Mouse (Mus musculus) macrophage (primary cell): ENCODE results near the gene Esrrg. TPM values are rescaled to one million over a fixed set of nuclear protein-coding genes. Genes with fewer than 3 reads are reported as not detected.

Experiments
- H3K27ac ChIP-seq: fragments of 350-480 bp; formaldehyde crosslinking; 2 replicates; pipeline ENCODE4 v1.9.0; 2021
- H3K36me3 ChIP-seq: fragments of 350-480 bp; formaldehyde crosslinking; 2 replicates; pipeline ENCODE4 v1.9.0; 2021; ENCODE audit errors: inconsistent target
- H3K4me3 ChIP-seq: fragments of 350-480 bp; formaldehyde crosslinking; 2 replicates; pipeline ENCODE4 v1.9.0; 2021; ENCODE audit errors: inconsistent target
- H3K79me2 ChIP-seq: fragments of 350-480 bp; formaldehyde crosslinking; 2 replicates; pipeline ENCODE4 v1.9.0; 2021; ENCODE audit errors: inconsistent target
- whole genome bisulfite sequencing: methylation state at CpG from one replicate; pipeline ENCODE4 v1.1.7; 2026; ENCODE audit warnings: inconsistent platforms; ENCODE audit not compliant: missing documents; 5-methylcytosine and 5-hydroxymethylcytosine counted together
- polyA plus RNA-seq: library from polyadenylated mRNA; stranded (reverse); fragments of 250-400 nt; gene quantifications from 3 replicates; pipeline ENCODE4 v1.2.4, GENCODE M21; 2018; ENCODE audit warnings: inconsistent platforms

Gene Esrrg
- polyA plus RNA-seq, 1 experiment from 2014 or later, result not detected

- Histone ChIP-seq H3K36me3 (no peaks in the 10 kb centered on the region), H3K4me3 (no peak overlapping the region), H3K79me2 (no peaks in the 10 kb centered on the region), H3K27ac (no peak overlapping the region)
- WGBS, result 39% methylated on average over 5 of the region's 5 CpGs
These were observed 3.3 kb downstream of the Esrrg start for GRCm38 (mm10) chr1:187611925-187612324.

DNA sequence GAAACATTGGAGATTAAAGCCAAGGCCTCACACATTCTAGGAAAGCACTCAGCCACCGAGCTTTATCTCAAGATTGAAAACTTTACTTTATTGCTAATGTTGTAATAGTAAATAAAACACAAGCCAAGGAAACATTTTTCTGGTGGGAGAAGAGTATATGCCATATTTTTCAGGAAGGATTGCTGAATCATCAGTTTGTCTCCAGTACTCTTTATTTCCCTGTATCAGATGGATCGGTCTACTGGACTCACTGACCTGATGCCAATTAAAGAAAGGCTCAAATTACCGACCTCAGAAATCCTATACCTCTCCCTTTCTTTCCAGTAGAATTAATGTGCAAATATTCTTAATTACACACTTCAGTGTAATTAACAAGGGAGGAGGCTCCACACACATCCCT, 4.7 kb downstream of the Esrrg start:
- WGBS, result 86% methylated on average over 3 of the region's 3 CpGs
- Histone ChIP-seq H3K36me3 (no peaks in the 10 kb centered on the region), H3K27ac (no peak overlapping the region), H3K79me2 (no peaks in the 10 kb centered on the region), H3K4me3 (no peak overlapping the region)

GRCm38 (mm10) chr1:187623981-187624380, 15.4 kb downstream of the Esrrg start:
- Histone ChIP-seq H3K79me2 (no peaks in the 10 kb centered on the region), H3K27ac (no peak overlapping the region), H3K4me3 (no peak overlapping the region), H3K36me3 (no peaks in the 10 kb centered on the region)
- WGBS, result 74% methylated on average over 3 of the region's 3 CpGs

DNA sequence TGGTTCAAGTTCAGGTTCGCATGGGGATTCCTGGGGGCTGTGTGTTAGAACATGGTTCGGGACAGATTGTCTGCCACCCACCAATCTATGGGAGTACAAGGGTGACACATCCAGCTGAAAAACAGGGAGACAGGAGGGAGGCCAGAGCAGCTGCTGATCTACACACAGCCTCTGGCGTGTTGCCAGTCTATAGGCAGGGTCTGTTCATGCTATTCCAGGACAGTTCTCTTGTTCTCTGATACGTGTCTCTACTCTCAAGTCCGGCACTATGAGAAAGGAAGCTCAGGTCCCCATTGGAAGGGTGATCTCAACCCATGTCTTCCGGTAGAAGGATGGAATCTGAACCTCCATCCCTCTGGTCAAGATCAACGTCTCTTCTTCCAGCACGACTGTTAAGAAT, 21.8 kb downstream of the Esrrg start:
- Histone ChIP-seq H3K36me3 (no peaks in the 10 kb centered on the region), H3K79me2 (no peaks in the 10 kb centered on the region), H3K4me3 (no peak overlapping the region), H3K27ac (no peak overlapping the region)
- 89% methylated on average over 8 of the region's 8 CpGs for WGBS

DNA sequence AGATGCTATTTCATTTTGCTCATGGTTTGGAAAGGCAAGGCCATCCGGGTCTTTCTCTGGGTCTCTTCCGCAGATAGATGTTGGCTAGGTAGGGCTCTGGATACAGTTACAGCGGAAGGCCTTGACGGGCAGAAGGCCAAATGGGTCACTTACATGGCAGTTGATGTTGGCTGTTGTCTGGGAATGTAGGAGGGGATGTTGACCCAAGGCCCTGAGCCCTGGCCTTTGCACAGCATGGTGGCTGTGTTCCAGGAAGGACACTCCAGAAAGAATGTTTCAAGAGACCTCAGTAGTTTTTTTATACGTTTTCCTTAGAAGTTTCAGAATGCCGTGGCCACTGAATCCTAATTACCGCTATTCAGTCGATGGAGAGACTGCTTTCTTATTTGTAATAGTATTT, 22.9 kb downstream of the Esrrg start:
- no peak overlapping the region for H3K27ac ChIP-seq
- 96% methylated on average over 8 of the region's 8 CpGs for WGBS
- H3K36me3 ChIP-seq, result no peaks in the 10 kb centered on the region

DNA sequence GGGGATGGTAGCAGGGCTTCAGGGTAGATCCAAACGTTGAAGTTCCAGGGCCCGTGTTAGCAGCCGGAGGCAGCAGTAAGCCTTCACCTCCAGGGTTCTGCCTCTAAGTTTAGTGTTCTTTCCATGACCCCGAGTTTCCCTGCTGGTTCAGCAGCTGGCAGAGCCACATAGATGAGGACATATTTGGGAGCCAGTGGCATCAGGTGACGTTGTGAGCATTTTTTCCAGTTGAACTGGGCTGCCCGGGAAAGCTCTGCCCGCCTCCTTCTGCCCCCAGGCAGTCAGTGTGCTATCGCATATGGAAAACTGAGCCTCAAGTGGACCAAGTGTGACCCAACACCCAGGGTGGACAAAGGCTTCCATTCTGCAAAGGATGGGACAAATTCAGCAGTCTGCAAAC, 36.7 kb downstream of the Esrrg start:
- H3K4me3 ChIP-seq, result no peak overlapping the region
- no peaks in the 10 kb centered on the region for H3K79me2 ChIP-seq
- no peak overlapping the region for H3K27ac ChIP-seq
- no peaks in the 10 kb centered on the region for H3K36me3 ChIP-seq
- 93% methylated on average over 8 of the region's 8 CpGs for WGBS

More for the DNA sequence above, 22.9 kb downstream of the Esrrg start:
- Histone ChIP-seq H3K4me3 (no peak overlapping the region), H3K79me2 (no peaks in the 10 kb centered on the region)

- Histone ChIP-seq H3K27ac (no peak overlapping the region), H3K36me3 (no peaks in the 10 kb centered on the region), H3K4me3 (no peak overlapping the region), H3K79me2 (no peaks in the 10 kb centered on the region)
- WGBS, result 85% methylated on average over 8 of the region's 8 CpGs
These were observed 40.0 kb downstream of the Esrrg start for GRCm38 (mm10) chr1:187648551-187648950.

DNA sequence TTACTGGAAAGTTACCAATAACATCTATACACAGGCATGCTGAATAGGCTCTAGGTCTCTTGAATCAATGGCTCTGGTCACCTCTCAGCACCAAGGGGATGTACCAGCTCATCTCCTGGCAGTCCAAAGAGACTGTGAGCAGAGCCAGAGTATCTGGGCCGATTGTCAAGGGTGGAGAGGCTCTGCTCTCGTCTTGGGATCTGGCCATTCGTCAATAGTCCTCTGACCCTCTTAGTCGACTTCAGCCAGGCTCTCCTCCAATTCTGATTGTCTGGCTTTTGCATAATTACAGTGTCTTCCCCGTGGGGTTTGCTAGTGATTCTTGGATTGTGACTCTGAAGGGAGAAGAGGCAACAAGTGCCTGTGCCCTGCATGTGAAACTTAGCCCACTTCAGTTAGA, 41.3 kb downstream of the Esrrg start:
- 68% methylated on average over 5 of the region's 5 CpGs for WGBS
- Histone ChIP-seq H3K79me2 (no peaks in the 10 kb centered on the region), H3K27ac (no peak overlapping the region), H3K4me3 (no peak overlapping the region), H3K36me3 (no peaks in the 10 kb centered on the region)

GRCm38 (mm10) chr1:187650786-187651687, 42.4 kb downstream of the Esrrg start:
- Histone ChIP-seq H3K79me2 (no peaks in the 10 kb centered on the region), H3K36me3 (no peaks in the 10 kb centered on the region), H3K4me3 (no peak overlapping the region), H3K27ac (no peak overlapping the region)
- WGBS, result 13% methylated on average over 18 of the region's 24 CpGs

- 2% methylated on average over 44 of the region's 47 CpGs for WGBS
These were observed 43.2 kb downstream of the Esrrg start for GRCm38 (mm10) chr1:187651688-187652241.

DNA sequence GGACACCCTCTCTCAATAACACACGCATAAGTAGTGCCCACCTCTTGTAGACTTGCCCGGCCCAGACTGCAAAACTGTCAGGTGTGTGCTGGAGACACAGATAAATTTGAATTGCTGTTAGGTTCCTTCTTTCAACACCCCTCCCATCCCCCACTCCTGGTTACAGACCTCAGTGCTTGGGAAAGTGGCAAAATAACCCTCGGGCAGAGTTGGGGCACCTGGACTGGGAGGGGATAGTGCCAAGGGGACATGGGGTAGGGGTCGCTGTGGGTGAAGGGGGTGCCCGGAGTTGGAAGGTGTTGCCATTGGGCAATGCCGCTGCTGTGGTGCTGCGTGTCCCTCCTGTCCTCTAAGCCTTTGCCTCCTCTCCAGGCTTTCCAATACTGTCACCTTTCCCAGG, 43.9 kb downstream of the Esrrg start:
- 18% methylated on average over 7 of the region's 7 CpGs for WGBS
- Histone ChIP-seq H3K79me2 (no peaks in the 10 kb centered on the region), H3K36me3 (no peaks in the 10 kb centered on the region), H3K4me3 (no peak overlapping the region), H3K27ac (no peak overlapping the region)

More at GRCm38 (mm10) chr1:187651688-187652241, 43.2 kb downstream of the Esrrg start:
- Histone ChIP-seq H3K79me2 (no peaks in the 10 kb centered on the region), H3K36me3 (no peaks in the 10 kb centered on the region), H3K27ac (no peak overlapping the region), H3K4me3 (no peak overlapping the region)

DNA sequence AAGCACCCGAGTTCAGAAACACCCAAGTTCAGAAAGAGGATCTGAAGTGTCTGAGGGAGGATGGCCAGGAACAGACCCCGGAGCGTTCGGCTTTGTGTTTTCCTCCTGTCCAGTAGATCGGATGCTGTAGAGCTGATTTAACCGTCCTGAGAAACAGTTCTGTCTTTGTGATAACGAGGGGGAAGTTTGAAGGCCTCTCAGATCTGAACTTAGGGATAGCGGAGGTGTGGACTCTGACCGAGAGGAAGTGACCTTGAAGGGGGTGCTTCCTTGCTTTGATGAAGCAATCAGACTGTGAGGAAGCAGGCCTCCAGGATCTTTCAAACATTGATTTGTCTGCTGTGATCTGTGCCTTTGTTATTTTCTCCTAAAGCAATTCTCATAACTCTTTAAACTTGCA, 44.8 kb downstream of the Esrrg start:
- 1% methylated on average over 9 of the region's 9 CpGs for WGBS
- no peaks in the 10 kb centered on the region for H3K79me2 ChIP-seq
- no peaks in the 10 kb centered on the region for H3K36me3 ChIP-seq
- no peak overlapping the region for H3K27ac ChIP-seq
- no peak overlapping the region for H3K4me3 ChIP-seq

GRCm38 (mm10) chr1:187660963-187661362, 52.4 kb downstream of the Esrrg start:
- no peak overlapping the region for H3K27ac ChIP-seq
- no peaks in the 10 kb centered on the region for H3K36me3 ChIP-seq
- H3K79me2 ChIP-seq, result no peaks in the 10 kb centered on the region
- 94% methylated on average over 9 of the region's 9 CpGs for WGBS
- H3K4me3 ChIP-seq, result no peak overlapping the region

- 59% methylated on average over 12 of the region's 12 CpGs for WGBS
- no peaks in the 10 kb centered on the region for H3K79me2 ChIP-seq
- no peak overlapping the region for H3K4me3 ChIP-seq
- no peak overlapping the region for H3K27ac ChIP-seq
- H3K36me3 ChIP-seq, result no peaks in the 10 kb centered on the region
These were observed 53.6 kb downstream of the Esrrg start for GRCm38 (mm10) chr1:187662083-187662609.

- Histone ChIP-seq H3K36me3 (no peaks in the 10 kb centered on the region), H3K79me2 (no peaks in the 10 kb centered on the region), H3K4me3 (no peak overlapping the region), H3K27ac (no peak overlapping the region)
- 80% methylated on average over 6 of the region's 6 CpGs for WGBS
These were observed 54.8 kb downstream of the Esrrg start for GRCm38 (mm10) chr1:187663376-187663775.
